Mouse (Mus musculus) kidney, postnatal 25 days (tissue): ENCODE data around the gene Stt3a.
A peak's percentile ranks its signal among the peaks of the same experiment; 100 is the strongest.

Experiments used
- DNase-seq, 2 experiments: peaks; one replicate each; pipeline ENCODE4 v3.0.0; 2021; ENCODE audit warnings: mixed read lengths in 2 of 2

The Stt3a gene

DNA sequence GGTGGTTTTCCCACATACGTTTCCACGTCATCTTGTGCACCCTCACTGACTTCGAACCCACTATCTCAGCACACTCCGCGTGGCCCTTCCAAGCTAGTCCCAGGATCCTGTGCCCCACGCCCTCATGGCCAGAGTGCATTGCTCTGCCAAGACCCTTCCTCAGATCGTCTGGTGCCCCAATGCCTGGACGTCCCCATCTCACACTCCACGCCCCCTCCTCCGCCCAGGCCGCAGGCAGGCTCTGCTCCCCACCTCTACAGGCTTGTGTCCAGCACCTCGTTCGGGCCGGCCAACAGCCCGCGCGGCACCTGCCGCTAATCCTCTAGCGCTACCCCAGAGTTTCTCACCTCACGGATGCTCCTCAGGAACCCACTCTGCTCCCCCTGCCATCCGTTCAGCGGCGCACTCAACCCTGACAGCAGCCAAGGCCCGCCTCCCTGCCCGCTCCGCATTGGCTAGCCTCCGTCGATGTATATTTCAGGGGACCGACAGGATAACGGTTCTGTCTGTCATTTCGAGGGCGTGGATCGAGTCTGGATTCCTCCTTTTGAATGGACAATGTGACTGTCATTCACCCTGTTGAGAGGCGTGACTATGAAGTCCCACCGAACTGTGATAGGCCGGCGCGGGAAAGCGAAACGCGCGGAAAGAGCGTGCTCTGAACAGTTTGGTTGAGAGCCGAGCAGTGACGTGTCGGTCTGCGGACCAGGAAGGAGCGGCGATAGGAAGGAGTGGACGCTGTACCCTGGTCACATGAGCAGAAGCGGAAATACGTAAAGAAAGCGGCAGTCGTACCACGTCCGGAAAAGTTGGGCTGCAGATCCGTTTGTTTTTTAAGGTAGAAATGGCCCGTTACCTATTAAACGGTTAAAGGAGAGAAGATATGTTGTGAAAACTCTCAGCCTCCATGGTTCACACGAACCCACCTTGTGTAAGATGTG is at the start of gene Stt3a:
Gene Stt3a, minus strand, starts transcription at position 477 of the 941 bp plus-strand sequence.
- peak; percentile 100 for DNase-seq

DNA sequence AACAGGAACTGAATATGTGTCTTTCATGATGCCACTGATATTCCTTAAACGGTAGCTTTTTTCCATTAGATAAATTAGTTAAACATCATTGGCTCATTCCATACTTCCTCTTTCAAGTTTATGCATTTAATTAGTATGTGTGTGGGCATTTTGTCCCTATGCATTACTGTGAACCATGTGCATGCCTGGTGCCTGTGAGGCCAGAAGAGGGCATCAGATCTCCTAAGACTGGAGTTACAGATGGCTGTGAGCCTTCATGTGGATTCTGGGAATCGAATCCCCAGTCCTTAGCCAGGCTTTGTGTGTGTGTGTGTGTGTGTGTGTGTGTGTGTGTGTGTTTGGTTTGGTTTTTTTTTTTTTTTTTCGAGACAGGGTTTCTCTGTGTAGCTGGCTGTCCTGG is 47.0 kb upstream of the Stt3a start:
- no peak for DNase-seq

DNA sequence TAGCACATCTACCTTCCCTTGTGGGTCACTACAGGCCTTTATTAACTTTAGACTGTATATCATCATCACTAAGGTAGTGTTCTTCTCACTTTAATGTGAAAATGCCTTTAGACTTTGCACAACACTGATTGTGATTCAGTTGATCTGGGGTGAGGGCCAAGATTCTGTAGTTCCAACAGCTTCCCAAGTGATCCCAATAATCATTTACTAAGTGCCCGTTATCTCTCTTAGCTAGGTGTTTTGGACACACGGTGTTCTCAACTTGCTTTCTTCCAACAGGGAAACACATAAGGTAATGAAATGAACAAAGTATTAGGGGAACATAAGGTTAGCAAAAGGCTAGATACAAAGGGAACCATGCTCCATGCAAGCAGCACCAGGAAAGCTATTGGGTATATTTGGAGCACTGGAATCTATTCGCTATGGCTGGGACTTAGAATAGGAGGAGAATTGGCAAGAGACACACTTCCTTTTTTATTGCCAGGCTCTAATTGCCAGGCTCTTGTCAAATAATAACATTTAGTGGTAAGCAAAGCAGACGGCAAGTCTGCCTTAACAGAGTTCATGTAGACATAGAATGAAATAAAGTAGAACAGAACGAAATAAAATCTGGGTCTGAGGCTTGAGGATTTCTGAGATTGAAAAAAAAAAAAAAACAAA is 40.8 kb upstream of the Stt3a start:
- DNase-seq = no peak

DNA sequence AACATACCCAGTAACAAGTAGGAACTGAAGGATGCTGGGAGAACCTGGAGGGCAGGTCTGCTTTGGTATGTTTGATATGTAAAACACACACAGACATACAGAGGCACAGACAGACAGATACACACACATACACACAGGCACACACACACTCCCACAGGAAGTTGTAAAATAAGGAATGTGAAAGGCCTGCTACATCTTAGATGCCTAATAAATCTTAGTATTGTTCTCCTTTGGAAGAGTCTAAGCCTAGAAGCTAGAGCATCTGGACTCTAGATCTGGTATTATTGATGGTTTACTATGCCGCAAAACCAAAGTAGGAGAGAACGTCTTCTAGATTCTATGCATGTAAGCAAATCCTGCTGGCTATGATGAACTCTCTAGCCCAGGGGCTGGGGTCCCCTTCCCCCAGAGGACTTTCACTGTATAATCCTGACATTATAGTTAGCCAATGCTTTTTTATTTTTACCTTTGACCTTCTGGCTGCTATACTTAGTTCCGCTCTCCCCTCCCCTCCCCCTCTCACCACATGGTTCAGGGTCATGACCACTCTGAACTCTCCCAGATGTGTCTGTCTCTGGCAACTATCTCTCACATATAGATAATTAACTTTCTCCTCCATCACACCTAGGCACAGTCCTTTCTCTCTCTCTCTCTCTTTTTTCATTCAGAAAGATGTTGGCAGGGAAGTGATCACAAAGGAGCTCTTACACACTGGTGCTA is 37.9 kb upstream of the Stt3a start:
- DNase-seq = peak in 1 of 2 experiments; percentile 14

DNA sequence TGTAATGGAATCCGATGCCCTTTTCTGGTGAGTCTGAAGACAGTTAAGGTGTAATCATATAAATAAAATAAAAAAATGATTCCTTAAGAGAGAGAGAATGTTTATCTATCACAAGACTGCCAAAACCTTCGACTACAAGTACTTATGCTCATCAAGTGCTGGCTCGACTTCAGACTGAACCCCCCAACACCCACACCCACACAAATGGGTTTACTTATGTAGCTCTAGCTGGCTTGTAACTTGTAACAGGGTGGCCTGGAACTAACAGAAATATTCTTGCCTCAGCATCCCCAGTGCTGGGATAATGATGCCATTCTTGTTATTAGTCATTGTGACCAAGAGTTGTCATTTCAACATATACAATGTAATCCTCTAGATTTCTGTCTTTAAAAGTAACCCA is 36.4 kb upstream of the Stt3a start:
- DNase-seq = no peak

DNA sequence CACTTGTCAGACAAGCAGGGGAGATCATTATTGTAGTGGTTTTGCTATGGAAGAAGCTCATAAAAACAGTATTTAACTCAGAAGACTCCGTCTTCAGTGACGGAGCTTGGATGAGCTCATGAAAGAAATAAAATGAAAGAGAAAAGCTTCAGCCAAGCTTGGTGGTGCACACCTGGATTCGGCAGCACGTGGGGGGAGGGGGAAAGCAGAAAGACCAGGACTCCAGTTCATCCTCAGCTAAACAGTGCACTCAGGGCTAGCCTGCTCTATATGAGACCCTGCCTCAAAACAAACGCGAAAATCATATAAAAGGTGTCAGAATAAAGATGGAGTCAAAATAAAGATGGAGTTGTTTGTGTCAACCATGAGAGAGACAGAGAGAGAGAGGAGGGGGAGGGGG is 35.9 kb upstream of the Stt3a start:
- DNase-seq = no peak

DNA sequence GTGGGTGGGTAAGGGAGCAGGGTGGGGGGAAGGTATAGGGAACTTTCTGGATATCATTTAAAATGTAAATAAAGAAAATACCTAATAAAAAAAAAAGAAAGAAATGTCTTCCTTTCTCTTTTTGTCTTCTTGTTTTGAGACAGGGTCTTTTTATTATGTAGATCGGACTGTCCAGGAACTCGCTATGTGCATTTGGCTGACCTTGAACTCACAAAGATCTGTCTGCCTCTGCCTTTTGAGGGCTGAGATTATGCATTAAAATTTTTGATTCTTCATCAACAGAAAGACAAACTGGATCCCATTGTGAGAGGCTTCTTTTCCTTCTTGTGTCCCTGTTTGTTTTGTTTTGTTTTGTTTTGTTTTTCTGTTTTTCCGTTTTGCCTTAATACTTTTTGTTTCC is 35.5 kb upstream of the Stt3a start:
- DNase-seq = no peak

DNA sequence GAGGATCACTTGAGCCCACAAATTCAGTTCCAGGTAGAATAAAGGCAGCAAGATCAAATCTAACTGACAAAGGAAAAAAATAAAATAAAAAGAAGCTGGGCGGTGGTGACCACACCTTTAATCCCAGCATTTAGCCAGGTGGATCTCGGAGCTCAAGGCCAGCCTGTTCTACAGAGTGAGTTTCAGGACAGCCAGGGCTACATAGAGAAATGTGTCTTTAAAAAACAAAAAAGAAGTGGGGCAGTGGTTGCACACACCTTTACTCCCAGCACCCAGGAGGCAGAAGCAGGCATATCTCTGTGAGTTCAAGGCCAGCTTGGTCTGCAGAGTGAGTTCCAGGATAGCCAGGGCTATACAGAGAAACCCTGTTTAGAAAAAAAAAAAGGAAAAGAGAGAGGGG is 34.5 kb upstream of the Stt3a start:
- no peak for DNase-seq

DNA sequence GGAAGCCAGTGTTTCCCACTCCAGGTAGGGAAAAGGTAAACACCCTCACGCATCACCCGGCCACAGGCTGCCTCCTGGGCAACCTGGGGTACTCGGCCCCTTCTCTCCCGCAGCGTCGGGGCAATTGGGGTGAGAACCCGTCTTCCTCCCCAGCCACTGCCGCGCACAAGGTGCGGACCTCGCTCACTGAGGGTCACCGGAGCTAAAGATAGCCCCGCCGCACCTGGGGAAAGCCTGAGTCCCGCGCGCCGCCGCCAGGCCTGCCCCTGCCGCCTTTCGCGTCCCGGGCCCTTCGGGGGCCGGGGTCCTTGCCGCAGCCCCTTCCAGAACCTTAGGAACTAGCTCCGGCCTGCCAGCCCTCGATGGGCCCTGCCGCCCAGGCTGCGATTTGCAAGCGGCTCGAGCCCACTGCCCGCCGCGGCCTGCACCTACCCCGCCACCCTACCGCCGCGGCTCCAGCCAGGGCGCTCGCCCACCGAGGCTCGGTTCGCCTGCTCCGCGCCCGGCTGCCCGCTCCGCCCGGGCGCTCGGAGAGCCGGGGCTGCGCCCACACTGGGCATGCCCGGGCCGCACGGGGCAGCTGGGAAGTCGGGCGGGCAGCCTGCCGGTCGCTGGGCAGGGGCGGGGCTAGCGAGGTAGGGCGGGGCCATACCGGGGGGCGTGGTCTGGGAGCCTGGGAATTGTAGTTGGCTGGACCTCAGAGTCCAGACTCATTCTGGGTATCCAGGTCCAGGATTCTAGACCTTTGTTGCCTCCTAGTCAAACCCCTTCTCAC is 29.5 kb upstream of the Stt3a start, which contains the start of gene Ei24:
Gene Ei24, minus strand, starts transcription at position 613 of the 775 bp plus-strand sequence.
- peak; percentile 95 to 96 for DNase-seq

DNA sequence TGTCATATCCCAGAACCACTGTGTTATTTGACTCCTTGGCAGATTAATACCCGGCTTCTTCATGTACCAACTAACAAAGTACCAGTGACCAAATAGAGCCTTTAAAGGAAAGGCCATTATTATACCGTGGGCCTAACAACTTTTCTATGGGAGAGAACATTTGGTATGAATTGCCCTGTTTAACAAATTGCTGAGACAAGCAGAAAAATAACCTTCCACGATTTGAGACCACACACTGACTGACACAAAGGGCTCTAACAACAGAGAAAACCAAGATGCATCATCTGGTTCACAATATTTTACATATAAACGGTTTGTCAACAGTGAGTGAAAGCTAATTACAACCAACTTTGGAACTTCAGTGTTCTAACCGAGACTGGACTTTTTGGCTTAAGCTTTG is 28.7 kb upstream of the Stt3a start:
- DNase-seq = no peak

DNA sequence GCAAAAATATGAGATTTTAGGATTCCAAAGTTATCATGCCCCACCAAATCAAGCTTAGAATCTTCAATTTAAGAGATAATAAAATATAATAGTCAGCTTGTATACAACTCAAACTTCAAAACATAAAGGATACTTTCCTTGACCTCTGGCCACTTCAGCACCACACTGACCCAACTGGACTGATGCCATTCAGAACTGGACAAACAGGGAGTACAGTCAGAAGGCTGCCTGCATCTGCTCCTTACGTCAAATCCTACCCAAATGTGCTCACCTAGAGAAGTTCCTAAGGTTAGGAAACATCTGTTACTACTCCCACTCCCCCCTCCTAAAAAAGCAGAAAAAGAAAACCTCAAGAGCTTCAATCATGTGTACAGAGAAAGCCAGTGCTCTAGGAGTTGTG is 28.1 kb upstream of the Stt3a start:
- DNase-seq = peak in 1 of 2 experiments; percentile 10

DNA sequence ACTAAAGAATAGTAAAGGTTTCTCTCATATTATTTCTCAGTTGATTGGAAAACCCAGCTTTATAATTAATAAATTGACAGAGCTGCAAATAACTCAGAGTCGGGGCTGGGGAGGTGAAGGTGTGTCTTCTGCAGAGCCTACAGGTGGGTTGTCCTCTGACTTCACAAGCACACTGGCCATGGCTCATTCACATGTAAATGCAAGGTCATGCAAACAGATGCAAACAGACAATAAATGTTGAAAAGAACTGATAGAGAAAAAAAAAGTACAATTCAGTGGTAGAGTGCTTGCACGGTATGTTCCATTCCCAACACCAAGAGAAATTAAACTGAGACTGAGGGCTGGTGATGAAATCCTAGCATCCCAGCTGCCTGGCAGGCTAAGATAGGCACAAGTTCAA is 27.0 kb upstream of the Stt3a start:
- no peak for DNase-seq

DNA sequence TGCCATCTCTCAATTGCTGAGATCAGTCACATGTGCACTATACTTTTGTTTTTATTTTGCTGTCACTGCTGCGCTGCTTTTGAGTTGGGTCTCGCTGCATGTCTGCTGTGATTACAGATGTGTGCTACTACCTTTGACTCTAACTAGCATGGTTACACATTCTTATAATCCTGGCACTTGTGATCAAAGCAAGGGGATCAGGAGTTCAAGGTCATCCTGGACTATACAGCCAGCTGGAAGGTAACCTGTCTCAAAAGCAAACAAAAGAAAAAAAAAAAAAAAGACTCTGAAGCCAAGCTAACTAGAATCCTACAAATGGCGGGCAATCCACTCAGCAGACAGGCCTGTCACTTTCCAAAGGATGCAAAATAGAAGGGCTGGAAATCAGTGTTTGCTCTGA is 24.7 kb upstream of the Stt3a start:
- no peak for DNase-seq

DNA sequence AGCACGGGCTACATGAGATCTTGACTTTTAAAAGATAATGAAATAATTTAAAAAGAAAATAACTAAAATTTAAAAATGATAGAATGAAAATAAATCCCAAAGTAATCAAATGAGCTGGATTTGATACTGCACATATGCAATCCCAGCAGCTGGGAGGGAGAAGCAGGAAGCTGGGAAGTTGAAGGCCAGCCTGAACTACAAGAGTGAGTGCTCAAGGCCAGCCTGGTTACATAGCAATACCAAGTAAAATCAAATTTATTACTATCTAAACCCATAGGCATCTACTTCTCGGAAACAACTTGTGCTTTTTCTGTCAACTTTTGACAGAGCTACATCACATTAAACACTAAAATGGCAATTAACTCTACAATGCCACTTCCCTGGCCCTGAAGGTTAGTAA is 16.4 kb upstream of the Stt3a start:
- no peak for DNase-seq

DNA sequence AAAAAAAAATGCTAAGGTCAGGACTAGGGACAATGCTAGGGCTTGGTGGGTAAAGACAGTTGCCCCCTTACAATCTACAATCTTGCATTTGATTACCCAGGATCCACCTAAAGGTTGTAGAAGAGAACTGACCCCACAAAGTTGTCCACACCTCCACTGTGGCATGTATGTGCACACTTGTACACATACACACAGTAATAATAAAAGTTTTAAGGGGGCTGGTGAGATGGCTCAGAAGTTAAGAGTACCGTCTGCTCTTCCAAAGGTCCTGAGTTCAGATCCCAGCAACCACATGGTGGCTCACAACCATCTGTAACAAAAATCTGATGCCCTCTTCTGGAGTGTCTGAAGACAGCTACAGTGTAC is 1.6 kb upstream of the Stt3a start:
- DNase-seq = no peak

DNA sequence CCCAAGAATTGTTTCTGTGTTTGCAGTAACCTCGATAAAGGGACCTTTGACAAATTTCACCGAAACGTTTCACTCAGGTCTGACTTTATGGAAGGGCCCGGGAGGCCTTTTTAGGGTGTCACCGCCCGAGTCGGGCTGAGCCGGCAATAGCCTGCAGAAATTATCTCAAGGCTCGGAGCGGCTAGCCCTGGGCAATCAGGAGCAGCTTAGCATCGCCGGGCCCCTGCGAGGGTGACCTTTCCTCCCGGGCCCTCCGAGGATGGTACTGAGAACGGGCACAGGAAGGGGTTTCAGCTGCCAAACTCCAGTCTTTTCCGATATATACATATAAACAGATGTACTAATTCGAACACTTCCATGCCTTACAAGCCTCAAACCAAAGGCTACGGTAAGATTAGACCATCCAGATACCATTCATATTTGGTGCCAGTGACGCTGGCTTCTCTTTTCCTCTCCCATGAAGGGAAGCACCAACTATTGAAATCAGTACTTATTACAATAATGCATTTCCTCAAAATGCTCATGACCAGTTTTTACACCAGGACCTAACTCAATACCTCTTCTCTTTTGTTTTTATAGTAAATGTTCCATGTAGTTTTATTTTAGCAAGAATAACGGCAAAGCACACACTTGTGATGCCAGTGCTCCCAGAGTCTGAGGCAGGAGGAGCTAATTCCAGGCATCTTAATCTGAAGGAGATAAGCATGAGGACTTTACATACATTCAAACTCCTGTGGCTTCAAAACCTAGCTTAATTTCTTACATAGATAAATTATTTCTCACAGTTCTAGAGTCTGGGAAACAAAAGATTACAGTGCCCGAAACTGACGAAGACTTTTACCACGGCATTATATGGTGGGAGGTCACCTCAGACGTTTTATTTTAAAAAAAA is 923 bp upstream of the Stt3a start:
- DNase-seq = peak; percentile 49 to 76

DNA sequence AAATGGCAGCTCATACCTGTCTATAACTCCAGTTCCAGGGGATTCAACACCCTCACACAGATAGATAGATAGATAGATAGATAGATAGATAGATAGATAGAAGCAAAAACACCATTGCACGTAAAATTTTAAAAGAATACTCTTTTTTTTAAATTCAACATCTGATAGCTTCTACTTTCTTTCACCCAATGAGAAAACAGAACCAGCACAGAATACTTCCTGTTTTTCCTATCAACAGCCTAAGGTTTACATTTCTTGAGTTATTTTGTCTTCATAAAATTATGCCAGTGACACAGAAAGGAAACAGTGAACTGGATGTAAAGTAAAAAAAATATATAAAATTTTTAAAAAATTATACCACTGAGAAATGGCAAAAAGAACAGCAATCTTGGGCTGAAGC is 3.1 kb downstream of the Stt3a start:
- DNase-seq = no peak

DNA sequence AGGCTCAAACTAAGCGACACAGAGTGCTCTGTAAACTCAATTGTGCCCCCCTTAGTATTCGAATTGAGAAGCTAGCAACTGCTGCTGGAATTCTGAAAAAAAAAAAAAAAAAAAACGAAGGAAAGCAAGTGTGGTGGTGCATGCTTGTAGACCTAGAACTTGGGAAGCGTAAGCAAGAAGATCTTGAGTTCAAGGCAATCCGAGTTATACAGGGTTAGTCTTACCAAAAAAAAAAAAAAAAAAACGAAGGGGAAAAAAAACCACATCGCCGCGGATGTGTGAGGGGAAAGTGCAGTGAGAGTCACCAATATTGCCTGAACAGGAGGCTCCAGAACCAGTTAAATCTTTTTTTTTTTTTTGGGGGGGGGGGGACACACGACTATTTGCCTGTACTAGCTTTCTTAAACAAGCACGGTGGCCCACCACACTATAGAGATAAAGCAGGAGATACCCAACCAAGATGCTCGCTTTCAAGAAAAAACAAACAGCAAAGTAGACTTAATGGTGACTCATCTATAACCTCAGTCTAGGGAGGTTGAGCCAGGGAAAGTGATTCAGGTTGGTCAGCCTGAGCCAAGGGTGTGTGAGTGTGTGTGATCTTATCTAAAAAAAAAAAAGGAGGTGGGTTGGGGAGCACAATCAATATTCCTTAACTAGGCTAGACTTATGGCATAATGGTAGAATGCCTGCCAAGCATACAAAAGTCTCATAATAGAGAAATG is 40.3 kb downstream of the Stt3a start, which contains the start of gene Chek1:
Gene Chek1, minus strand, starts transcription at position 32 of the 722 bp plus-strand sequence.
- no peak for DNase-seq

DNA sequence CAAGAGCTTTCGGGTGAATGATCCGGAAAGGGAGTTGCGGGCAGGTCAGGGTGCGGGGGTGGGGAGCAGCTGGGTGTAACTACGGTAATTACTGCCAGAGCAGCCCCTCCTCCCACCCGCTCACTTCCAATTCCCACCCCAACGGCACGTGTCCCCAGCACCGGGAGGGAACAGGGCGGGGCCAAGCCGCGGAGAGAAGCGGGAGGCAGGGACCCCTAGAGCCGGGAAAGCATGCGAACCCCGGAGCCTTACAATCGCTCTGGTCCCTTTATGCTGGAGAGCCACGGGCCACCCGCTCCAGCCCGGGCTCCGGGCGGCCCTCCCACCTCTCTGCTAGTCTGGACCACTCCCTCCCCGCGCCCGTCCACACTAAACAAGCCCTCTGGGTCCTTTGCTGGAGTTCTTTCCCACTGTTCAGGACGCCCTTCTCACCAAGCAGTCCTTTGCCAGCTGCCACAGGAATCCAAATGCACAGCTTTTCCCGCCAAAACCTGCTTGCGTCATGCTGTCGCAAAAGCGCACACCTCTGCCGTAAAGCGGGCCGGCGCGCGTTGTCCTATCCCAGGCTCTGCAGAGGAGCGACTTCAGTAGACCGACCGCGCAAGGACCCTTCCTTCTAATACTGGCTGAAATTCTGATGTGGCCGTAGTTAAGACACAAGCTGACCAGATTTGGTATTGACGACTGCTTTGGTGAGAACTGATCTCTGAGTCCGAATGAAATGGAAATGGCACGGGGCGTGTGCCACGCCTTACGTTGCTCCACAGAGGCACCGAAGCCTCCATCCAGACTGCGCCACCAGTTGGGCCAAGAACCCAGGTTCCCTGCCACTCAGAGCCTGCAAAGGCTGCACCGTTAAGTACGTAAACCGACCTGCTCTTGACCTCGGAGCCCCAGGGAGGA is 41.1 kb downstream of the Stt3a start:
- DNase-seq = peak; percentile 92 to 95

DNA sequence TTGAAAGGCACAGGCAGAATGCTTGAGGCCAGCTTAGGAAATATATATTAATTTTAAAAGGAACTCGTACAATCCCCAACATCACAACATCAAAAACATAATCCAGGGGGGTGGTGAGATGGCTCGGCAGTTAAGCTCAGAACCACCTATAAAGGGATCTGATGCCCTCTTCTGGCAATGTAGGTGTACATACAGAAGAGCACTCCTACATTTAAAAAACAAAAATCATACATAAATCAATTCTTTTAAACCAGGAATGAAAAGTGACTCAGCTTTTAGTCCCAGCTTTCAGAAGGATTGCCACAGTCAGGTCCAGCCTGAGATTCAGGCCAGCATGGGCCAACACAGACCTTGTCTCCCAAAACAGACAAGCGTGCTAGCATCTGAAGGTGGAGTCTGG is 50.9 kb downstream of the Stt3a start:
- no peak for DNase-seq
